Mouse (Mus musculus): ENCODE measurements around the gene Ccdc159.

DNA sequence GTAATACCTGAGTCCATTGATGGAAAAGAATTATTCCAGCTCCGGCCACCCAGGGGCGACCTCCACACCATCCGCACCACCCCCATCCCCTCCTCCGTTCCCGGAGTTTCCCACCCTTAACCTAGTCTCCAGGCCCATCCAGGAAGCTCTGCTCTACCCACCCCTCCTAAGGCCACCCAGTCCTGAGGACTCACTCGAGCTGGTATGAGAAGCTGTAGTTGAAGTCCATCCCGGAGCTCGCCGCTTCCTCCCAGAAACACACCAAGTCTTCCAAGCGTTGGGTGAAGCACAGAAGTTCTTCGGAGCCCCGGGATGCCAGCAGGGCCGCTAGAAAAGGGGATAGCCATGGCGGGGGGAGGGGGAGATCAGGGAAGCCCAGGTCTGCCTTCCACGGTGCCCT is 34.7 kb downstream of the Ccdc159 start:
- TF ChIP-seq CTCF (IDR thresholded peaks at IDR 0.05; ENCODE audit: extremely low read depth, insufficient read depth, low read length): no peak
- TF ChIP-seq POLR2A (IDR thresholded peaks at IDR 0.05; ENCODE audit: extremely low read depth, insufficient read depth, low read length): no peak

Measured in cortical plate, adult 2 months (tissue).